Mouse (Mus musculus): ENCODE measurements around the gene Tas1r3. TPM values are rescaled to one million over a fixed set of nuclear protein-coding genes. Genes with fewer than 3 reads are reported as not detected.
A peak's percentile ranks its signal among the peaks of the same experiment; 100 is the strongest.

Gene Tas1r3
- polyA plus RNA-seq, 1 experiment from 2014 or later, result 0.16 TPM

- H3K4me2 ChIP-seq, result peak overlapping the region; percentile 97
- ATAC-seq (ENCODE audit: insufficient read depth) (no peak), DNase-seq (peak; percentile 67)
- H3K9ac ChIP-seq, result peak overlapping the region; percentile 16; the same call in 1 of the 2 replicates
- peak overlapping the region; percentile 12; the same call in 1 of the 2 replicates for H3K4me3 ChIP-seq (ENCODE audit: low read depth, low read length)
- peak overlapping the region; percentile 69 for H3K27ac ChIP-seq (ENCODE audit: low read depth)
- peaks cover 37% of the 10 kb centered on the region for H3K36me3 ChIP-seq (ENCODE audit: insufficient read depth)
- H3K27me3 ChIP-seq (ENCODE audit: insufficient read depth, low read length), result no peaks in the 10 kb centered on the region
- peaks cover 15% of the 10 kb centered on the region for H3K4me1 ChIP-seq (ENCODE audit: insufficient read depth)
- H3K9me3 ChIP-seq (ENCODE audit: low read depth, low read length), result no peaks in the 10 kb centered on the region
- TF ChIP-seq CTCF (IDR thresholded peaks at IDR 0.05; ENCODE audit: low read depth), result peak; percentile 9; the same call in 1 of the 2 replicates
- 15% methylated on average over 8 of the region's 8 CpGs for WGBS
Measured at GRCm38 (mm10) chr4:155894311-155894881, 31.2 kb upstream of the Tas1r3 start.

- peak overlapping the region; percentile 87 for H3K4me3 ChIP-seq (ENCODE audit: low read depth, low read length)
- H3K36me3 ChIP-seq (ENCODE audit: insufficient read depth), result peaks cover 37% of the 10 kb centered on the region
- 60% methylated on average over 8 of the region's 8 CpGs for WGBS
- no peak overlapping the region; the same call in 1 of the 2 replicates for H3K9ac ChIP-seq
- H3K4me1 ChIP-seq (ENCODE audit: insufficient read depth), result peaks cover 15% of the 10 kb centered on the region
- no peak for DNase-seq
- no peaks in the 10 kb centered on the region for H3K27me3 ChIP-seq (ENCODE audit: insufficient read depth, low read length)
- TF ChIP-seq CTCF (IDR thresholded peaks at IDR 0.05; ENCODE audit: low read depth), result no peak
- ATAC-seq (ENCODE audit: insufficient read depth), result no peak
- peak overlapping the region; percentile 97 for H3K4me2 ChIP-seq
- no peak overlapping the region for H3K27ac ChIP-seq (ENCODE audit: low read depth)
- H3K9me3 ChIP-seq (ENCODE audit: low read depth, low read length), result no peaks in the 10 kb centered on the region
Measured at GRCm38 (mm10) chr4:155893212-155893690, 30.1 kb upstream of the Tas1r3 start.

- Histone ChIP-seq H3K27me3 (ENCODE audit: insufficient read depth, low read length) (no peaks in the 10 kb centered on the region), H3K36me3 (ENCODE audit: insufficient read depth) (peaks cover 41% of the 10 kb centered on the region), H3K4me2 (peak overlapping the region; percentile 97), H3K9me3 (ENCODE audit: low read depth, low read length) (no peaks in the 10 kb centered on the region), H3K4me3 (ENCODE audit: low read depth, low read length) (peak overlapping the region; percentile 87), H3K27ac (ENCODE audit: low read depth) (peak overlapping the region; percentile 92), H3K4me1 (ENCODE audit: insufficient read depth) (peaks cover 15% of the 10 kb centered on the region), H3K9ac (peak overlapping the region; percentile 80)
- 5% methylated on average over 37 of the region's 37 CpGs for WGBS
- DNase-seq (peak; percentile 48), ATAC-seq (ENCODE audit: insufficient read depth) (peak; percentile 19)
- TF ChIP-seq CTCF (IDR thresholded peaks at IDR 0.05; ENCODE audit: low read depth), result no peak
Measured at GRCm38 (mm10) chr4:155892438-155893211, 29.5 kb upstream of the Tas1r3 start.

GRCm38 (mm10) chr4:155892017-155892416, 28.9 kb upstream of the Tas1r3 start:
- Histone ChIP-seq H3K4me2 (peak overlapping the region; percentile 97), H3K36me3 (ENCODE audit: insufficient read depth) (peaks cover 46% of the 10 kb centered on the region), H3K27ac (ENCODE audit: low read depth) (peak overlapping the region; percentile 92), H3K9me3 (ENCODE audit: low read depth, low read length) (no peaks in the 10 kb centered on the region), H3K27me3 (ENCODE audit: insufficient read depth, low read length) (no peaks in the 10 kb centered on the region), H3K9ac (peak overlapping the region; percentile 80), H3K4me3 (ENCODE audit: low read depth, low read length) (peak overlapping the region; percentile 87), H3K4me1 (ENCODE audit: insufficient read depth) (peaks cover 15% of the 10 kb centered on the region)
- WGBS, result 0% methylated on average over 52 of the region's 56 CpGs
- DNase-seq (peak; percentile 94), ATAC-seq (ENCODE audit: insufficient read depth) (peak; percentile 90)
- TF ChIP-seq CTCF (IDR thresholded peaks at IDR 0.05; ENCODE audit: low read depth), result peak; percentile 49

- Histone ChIP-seq H3K9ac (peak within 1 kb of the TSS; percentile 80), H3K27ac (ENCODE audit: low read depth) (peak within 1 kb of the TSS; percentile 92), H3K4me1 (ENCODE audit: insufficient read depth) (peaks cover 15% of the 10 kb centered on the region), H3K4me2 (peak within 1 kb of the TSS; percentile 97), H3K36me3 (ENCODE audit: insufficient read depth) (peaks cover 46% of the 10 kb centered on the region), H3K27me3 (ENCODE audit: insufficient read depth, low read length) (no peaks in the 10 kb centered on the region), H3K9me3 (ENCODE audit: low read depth, low read length) (no peaks in the 10 kb centered on the region), H3K4me3 (ENCODE audit: low read depth, low read length) (peak within 1 kb of the TSS; percentile 87)
- DNase-seq (peak; percentile 98), ATAC-seq (ENCODE audit: insufficient read depth) (peak; percentile 86)
- no peak for TF ChIP-seq CTCF (IDR thresholded peaks at IDR 0.05; ENCODE audit: low read depth)
- under 1% methylated on average over 52 of the region's 52 CpGs for WGBS
Measured at GRCm38 (mm10) chr4:155891551-155892001, 28.4 kb upstream of the Tas1r3 start, which contains the start of the genes Pusl1 and Acap3. Gene Pusl1, minus strand, starts transcription at chr4:155891781. Gene Acap3, plus strand, starts transcription at chr4:155891822.

- no peaks in the 10 kb centered on the region for H3K27me3 ChIP-seq (ENCODE audit: insufficient read depth, low read length)
- H3K9ac ChIP-seq, result peak overlapping the region; percentile 65
- H3K36me3 ChIP-seq (ENCODE audit: insufficient read depth), result peaks cover 46% of the 10 kb centered on the region
- H3K4me1 ChIP-seq (ENCODE audit: insufficient read depth), result peaks cover 15% of the 10 kb centered on the region
- WGBS, result under 1% methylated on average over 34 of the region's 34 CpGs
- peak; percentile 8 for DNase-seq
- ATAC-seq (ENCODE audit: insufficient read depth), result 0 out of 2 replicates have a peak, but pooled peaks have one; percentile 0
- TF ChIP-seq CTCF (IDR thresholded peaks at IDR 0.05; ENCODE audit: low read depth), result no peak
- no peaks in the 10 kb centered on the region for H3K9me3 ChIP-seq (ENCODE audit: low read depth, low read length)
- H3K27ac ChIP-seq (ENCODE audit: low read depth), result no peak overlapping the region
- H3K4me2 ChIP-seq, result peak overlapping the region; percentile 97
- H3K4me3 ChIP-seq (ENCODE audit: low read depth, low read length), result peak overlapping the region; percentile 87
Measured at GRCm38 (mm10) chr4:155891011-155891471, 27.9 kb upstream of the Tas1r3 start.
